Mouse (Mus musculus): ENCODE measurements around the gene Dll4. TPM values are rescaled to one million over a fixed set of nuclear protein-coding genes. Genes with fewer than 3 reads are reported as not detected.

The Dll4 gene
- polyA plus RNA-seq, 1 experiment from 2014 or later: 3.7 TPM

- no peak for TF ChIP-seq CTCF (IDR thresholded peaks at IDR 0.05; ENCODE audit: low read depth)
- TF ChIP-seq EP300 (optimal IDR thresholded peaks at IDR 0.05): no peak
- WGBS: 54% methylated on average over 1 of the region's 1 CpGs
- Histone ChIP-seq H3K36me3 (ENCODE audit: control insufficient read depth, insufficient read depth, low read length) (no peaks in the 10 kb centered on the region; the same call in 1 of the 2 replicates), H3K27ac (replicated peaks) (no peak overlapping the region), H3K27me3 (ENCODE audit: control insufficient read depth, insufficient read depth, low read length) (no peaks in the 10 kb centered on the region), H3K4me1 (replicated peaks; ENCODE audit: control insufficient read depth, insufficient read depth) (no peaks in the 10 kb centered on the region), H3K9me3 (ENCODE audit: control insufficient read depth, low read length) (no peaks in the 10 kb centered on the region), H3K9ac (ENCODE audit: low read length) (no peak overlapping the region), H3K4me3 (ENCODE audit: low read depth, low read length) (no peak overlapping the region), H3K4me2 (replicated peaks; ENCODE audit: low read depth) (no peak overlapping the region)
- ATAC-seq (ENCODE audit: low FRiP score, low TSS enrichment) (no peak), DNase-seq (ENCODE audit: low spot score) (no peak)
Measured at GRCm38 (mm10) chr2:119334135-119334534, 8.6 kb downstream of the Dll4 start.

- Histone ChIP-seq H3K27ac (replicated peaks) (no peak overlapping the region), H3K27me3 (ENCODE audit: control insufficient read depth, insufficient read depth, low read length) (no peaks in the 10 kb centered on the region), H3K36me3 (ENCODE audit: control insufficient read depth, insufficient read depth, low read length) (no peaks in the 10 kb centered on the region; the same call in 1 of the 2 replicates), H3K9me3 (ENCODE audit: control insufficient read depth, low read length) (no peaks in the 10 kb centered on the region), H3K9ac (ENCODE audit: low read length) (no peak overlapping the region), H3K4me3 (ENCODE audit: low read depth, low read length) (no peak overlapping the region), H3K4me1 (replicated peaks; ENCODE audit: control insufficient read depth, insufficient read depth) (no peaks in the 10 kb centered on the region), H3K4me2 (replicated peaks; ENCODE audit: low read depth) (no peak overlapping the region)
- no peak for DNase-seq (ENCODE audit: low spot score)
- ATAC-seq (ENCODE audit: low FRiP score, low TSS enrichment): no peak
- TF ChIP-seq CTCF (IDR thresholded peaks at IDR 0.05; ENCODE audit: low read depth) (no peak), EP300 (optimal IDR thresholded peaks at IDR 0.05) (no peak)
- 84% methylated on average over 7 of the region's 7 CpGs for WGBS
Measured at GRCm38 (mm10) chr2:119334964-119335525, 9.5 kb downstream of the Dll4 start.

GRCm38 (mm10) chr2:119335535-119335934 lies 10.0 kb downstream of the Dll4 start:
- 96% methylated on average over 1 of the region's 1 CpGs for WGBS
- Histone ChIP-seq H3K27me3 (ENCODE audit: control insufficient read depth, insufficient read depth, low read length) (no peaks in the 10 kb centered on the region), H3K9me3 (ENCODE audit: control insufficient read depth, low read length) (no peaks in the 10 kb centered on the region), H3K4me2 (replicated peaks; ENCODE audit: low read depth) (no peak overlapping the region), H3K9ac (ENCODE audit: low read length) (no peak overlapping the region), H3K27ac (replicated peaks) (no peak overlapping the region), H3K4me1 (replicated peaks; ENCODE audit: control insufficient read depth, insufficient read depth) (no peaks in the 10 kb centered on the region), H3K4me3 (ENCODE audit: low read depth, low read length) (no peak overlapping the region), H3K36me3 (ENCODE audit: control insufficient read depth, insufficient read depth, low read length) (no peaks in the 10 kb centered on the region; the same call in 1 of the 2 replicates)
- no peak for ATAC-seq (ENCODE audit: low FRiP score, low TSS enrichment)
- TF ChIP-seq CTCF (IDR thresholded peaks at IDR 0.05; ENCODE audit: low read depth): no peak
- TF ChIP-seq EP300 (optimal IDR thresholded peaks at IDR 0.05): no peak
- no peak for DNase-seq (ENCODE audit: low spot score)

GRCm38 (mm10) chr2:119336002-119336401 lies 10.4 kb downstream of the Dll4 start:
- TF ChIP-seq CTCF (IDR thresholded peaks at IDR 0.05; ENCODE audit: low read depth) (no peak), EP300 (optimal IDR thresholded peaks at IDR 0.05) (no peak)
- DNase-seq (ENCODE audit: low spot score): no peak
- Histone ChIP-seq H3K4me2 (replicated peaks; ENCODE audit: low read depth) (no peak overlapping the region), H3K27ac (replicated peaks) (no peak overlapping the region), H3K9me3 (ENCODE audit: control insufficient read depth, low read length) (no peaks in the 10 kb centered on the region), H3K9ac (ENCODE audit: low read length) (no peak overlapping the region), H3K4me3 (ENCODE audit: low read depth, low read length) (no peak overlapping the region), H3K36me3 (ENCODE audit: control insufficient read depth, insufficient read depth, low read length) (no peaks in the 10 kb centered on the region; the same call in 1 of the 2 replicates), H3K4me1 (replicated peaks; ENCODE audit: control insufficient read depth, insufficient read depth) (no peaks in the 10 kb centered on the region), H3K27me3 (ENCODE audit: control insufficient read depth, insufficient read depth, low read length) (no peaks in the 10 kb centered on the region)
- no peak for ATAC-seq (ENCODE audit: low FRiP score, low TSS enrichment)
- WGBS: 63% methylated on average over 2 of the region's 2 CpGs

DNA sequence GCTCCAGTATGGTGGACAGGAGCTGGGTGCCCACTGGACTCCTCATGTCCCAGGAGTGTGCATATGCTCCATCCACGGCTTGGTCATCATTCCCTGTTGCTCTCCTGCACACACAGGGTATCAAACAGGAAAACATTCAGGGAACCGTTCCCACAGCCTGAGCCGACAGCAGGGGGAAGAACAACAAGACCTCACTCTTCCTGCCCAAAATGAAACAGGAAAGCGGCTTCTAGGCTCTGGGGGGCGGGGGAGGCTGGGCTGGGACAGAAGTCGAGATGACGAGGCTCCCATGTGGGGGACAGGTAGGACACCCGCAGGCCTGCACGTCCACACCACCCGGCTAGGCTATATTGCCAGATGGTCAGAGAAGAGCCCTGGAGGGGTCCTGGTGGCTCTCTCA lies 10.9 kb downstream of the Dll4 start:
- Histone ChIP-seq H3K9me3 (ENCODE audit: control insufficient read depth, low read length) (no peaks in the 10 kb centered on the region), H3K4me3 (ENCODE audit: low read depth, low read length) (no peak overlapping the region), H3K27ac (replicated peaks) (0 out of 2 replicates have a peak overlapping the region, but pooled peaks have one; percentile 24), H3K9ac (ENCODE audit: low read length) (no peak overlapping the region), H3K4me1 (replicated peaks; ENCODE audit: control insufficient read depth, insufficient read depth) (no peaks in the 10 kb centered on the region), H3K27me3 (ENCODE audit: control insufficient read depth, insufficient read depth, low read length) (no peaks in the 10 kb centered on the region), H3K36me3 (ENCODE audit: control insufficient read depth, insufficient read depth, low read length) (no peaks in the 10 kb centered on the region; the same call in 1 of the 2 replicates), H3K4me2 (replicated peaks; ENCODE audit: low read depth) (no peak overlapping the region)
- DNase-seq (ENCODE audit: low spot score) (no peak), ATAC-seq (ENCODE audit: low FRiP score, low TSS enrichment) (no peak)
- TF ChIP-seq EP300 (optimal IDR thresholded peaks at IDR 0.05): no peak
- no peak for TF ChIP-seq CTCF (IDR thresholded peaks at IDR 0.05; ENCODE audit: low read depth)
- WGBS: 68% methylated on average over 10 of the region's 10 CpGs

DNA sequence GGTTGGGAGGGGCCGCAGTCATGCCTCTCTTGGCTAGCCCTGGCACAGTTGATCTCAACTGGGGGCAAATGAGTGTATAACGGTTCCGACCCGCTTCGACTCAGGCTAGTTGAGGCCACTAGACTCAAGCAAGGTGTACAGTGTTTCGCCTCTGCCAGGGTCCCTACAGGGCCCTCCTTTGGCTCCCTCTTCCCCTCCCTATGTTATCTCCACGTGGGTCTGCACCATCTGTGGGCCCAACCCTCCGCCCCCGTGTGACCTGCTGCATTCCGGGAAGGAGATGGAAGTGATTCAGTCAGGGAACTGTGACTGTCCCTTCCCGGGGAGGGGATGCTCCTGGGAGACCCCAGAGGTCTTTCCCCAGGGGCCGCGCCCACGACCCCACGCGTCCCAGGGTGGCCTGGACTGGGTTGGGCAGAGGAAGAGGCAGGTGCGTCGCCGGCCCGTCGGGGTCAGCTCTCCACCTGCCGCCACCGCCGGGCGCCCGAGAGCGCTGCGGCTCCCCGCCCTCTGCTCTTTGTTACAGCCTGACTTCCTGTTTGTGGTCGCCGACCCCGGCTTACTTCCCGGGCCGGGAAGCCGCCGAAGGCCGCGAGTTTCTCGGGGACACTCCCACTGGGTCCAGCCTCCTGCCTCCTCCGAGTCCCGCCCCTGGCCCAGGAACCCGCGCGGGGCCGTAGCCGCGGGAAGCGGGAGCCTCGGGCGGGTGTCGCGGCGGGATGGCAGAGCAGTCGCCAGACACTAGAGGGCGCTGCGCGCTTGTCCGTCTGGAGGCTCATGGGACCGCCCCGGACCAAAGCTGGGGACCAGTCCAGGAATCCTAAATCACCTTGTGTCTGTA lies 12.1 kb downstream of the Dll4 start:
- H3K27me3 ChIP-seq (ENCODE audit: control insufficient read depth, insufficient read depth, low read length): no peaks in the 10 kb centered on the region
- H3K4me2 ChIP-seq (replicated peaks; ENCODE audit: low read depth): peak overlapping the region; percentile 74
- H3K9me3 ChIP-seq (ENCODE audit: control insufficient read depth, low read length): no peaks in the 10 kb centered on the region
- ATAC-seq (ENCODE audit: low FRiP score, low TSS enrichment) (peak; percentile 90), DNase-seq (ENCODE audit: low spot score) (peak; percentile 91)
- TF ChIP-seq CTCF (IDR thresholded peaks at IDR 0.05; ENCODE audit: low read depth) (peak; percentile 91), EP300 (optimal IDR thresholded peaks at IDR 0.05) (no peak)
- H3K4me1 ChIP-seq (replicated peaks; ENCODE audit: control insufficient read depth, insufficient read depth): no peaks in the 10 kb centered on the region
- H3K4me3 ChIP-seq (ENCODE audit: low read depth, low read length): peak overlapping the region; percentile 52
- 8% methylated on average over 56 of the region's 60 CpGs for WGBS
- no peak overlapping the region for H3K27ac ChIP-seq (replicated peaks)
- H3K9ac ChIP-seq (ENCODE audit: low read length): peak overlapping the region; percentile 57
- no peaks in the 10 kb centered on the region; the same call in 1 of the 2 replicates for H3K36me3 ChIP-seq (ENCODE audit: control insufficient read depth, insufficient read depth, low read length)
